Mouse (Mus musculus) forebrain, embryonic 12.5 days (tissue): ENCODE results near the gene Alcam. TPM values are rescaled to one million over a fixed set of nuclear protein-coding genes. Genes with fewer than 3 reads are reported as not detected.

Experiments used
- ATAC-seq: fragments of 200-750 bp; cut with Nextera tagmentation; 2 replicates; pipeline ENCODE4 v1.8.0; 2017; ENCODE audit warnings: moderate TSS enrichment; ENCODE audit not compliant: low FRiP score
- H3K27ac ChIP-seq: fragments of 300-500 bp; sonication (generic); 2 replicates; pipeline ENCODE4 v1.5.1; 2016; ENCODE audit warnings: mild to moderate bottlenecking
- H3K27me3 ChIP-seq: fragments of 300-500 bp; sonication (generic); 2 replicates; pipeline ENCODE4 v1.6.1; 2016; ENCODE audit warnings: mild to moderate bottlenecking
- H3K36me3 ChIP-seq: fragments of 300-500 bp; sonication (generic); replicated peaks from 2 replicates; pipeline ENCODE4 v1.6.1; 2016; ENCODE audit warnings: mild to moderate bottlenecking
- H3K4me1 ChIP-seq: fragments of 300-500 bp; sonication (generic); 2 replicates; pipeline ENCODE4 v1.6.1; 2016
- H3K4me2 ChIP-seq: fragments of 300-500 bp; sonication (generic); 2 replicates; pipeline ENCODE4 v1.6.1; 2016; ENCODE audit warnings: mild to moderate bottlenecking, moderate library complexity
- H3K4me3 ChIP-seq: fragments of 300-500 bp; sonication (generic); replicated peaks from 2 replicates; pipeline ENCODE4 v1.5.1; 2016; ENCODE audit warnings: mild to moderate bottlenecking
- H3K9ac ChIP-seq: fragments of 300-500 bp; sonication (generic); 2 replicates; pipeline ENCODE4 v1.6.1; 2016; ENCODE audit warnings: mild to moderate bottlenecking
- H3K9me3 ChIP-seq: fragments of 300-500 bp; sonication (generic); 2 replicates; pipeline ENCODE4 v1.6.1; 2016
- WGBS: fragments of 180-500 bp; shearing (Covaris S2); methylation state at CpG from one replicate; pipeline ENCODE4 v1.1.7; 2016; 5-methylcytosine and 5-hydroxymethylcytosine counted together
- polyA plus RNA-seq: library from polyadenylated mRNA; unstranded; fragments of >200 nt; fragmentation: Nextera tagmentation; extraction: Ambion mirVana; gene quantifications from 2 replicates; pipeline ENCODE4 v1.2.1, GENCODE M21; 2016

Alcam gene
- polyA plus RNA-seq, 1 experiment from 2014 or later, result 30.5 TPM

DNA sequence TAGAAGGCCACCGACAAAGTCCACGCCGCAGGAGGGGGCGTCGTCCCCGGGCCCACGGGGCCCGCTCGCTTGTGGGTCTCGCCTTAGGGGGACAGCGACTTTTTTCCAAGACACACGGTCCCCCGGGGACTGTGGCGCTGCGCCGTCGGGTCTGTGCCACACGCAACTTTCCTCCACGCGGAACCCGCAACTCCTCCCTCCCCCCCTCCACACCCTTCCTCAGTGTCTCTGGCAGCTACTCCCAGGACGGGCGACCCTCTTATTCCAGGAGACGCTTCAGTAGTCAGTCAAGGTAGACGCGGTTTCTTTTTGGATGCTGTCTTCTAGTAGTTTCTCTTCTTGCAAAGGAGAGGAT lies 1.4 kb downstream of the Alcam start:
- under 1% methylated on average over 26 of the region's 26 CpGs for WGBS
- Histone ChIP-seq H3K9me3 (no peaks in the 10 kb centered on the region), H3K4me2 (peak overlapping the region; percentile 80), H3K9ac (peak overlapping the region; percentile 61), H3K4me1 (peaks cover 27% of the 10 kb centered on the region), H3K4me3 (peak overlapping the region; percentile 53), H3K36me3 (no peaks in the 10 kb centered on the region), H3K27me3 (peaks cover 10% of the 10 kb centered on the region; the same call in 1 of the 2 replicates), H3K27ac (peak overlapping the region; percentile 59)
- ATAC-seq, result peak; percentile 30

DNA sequence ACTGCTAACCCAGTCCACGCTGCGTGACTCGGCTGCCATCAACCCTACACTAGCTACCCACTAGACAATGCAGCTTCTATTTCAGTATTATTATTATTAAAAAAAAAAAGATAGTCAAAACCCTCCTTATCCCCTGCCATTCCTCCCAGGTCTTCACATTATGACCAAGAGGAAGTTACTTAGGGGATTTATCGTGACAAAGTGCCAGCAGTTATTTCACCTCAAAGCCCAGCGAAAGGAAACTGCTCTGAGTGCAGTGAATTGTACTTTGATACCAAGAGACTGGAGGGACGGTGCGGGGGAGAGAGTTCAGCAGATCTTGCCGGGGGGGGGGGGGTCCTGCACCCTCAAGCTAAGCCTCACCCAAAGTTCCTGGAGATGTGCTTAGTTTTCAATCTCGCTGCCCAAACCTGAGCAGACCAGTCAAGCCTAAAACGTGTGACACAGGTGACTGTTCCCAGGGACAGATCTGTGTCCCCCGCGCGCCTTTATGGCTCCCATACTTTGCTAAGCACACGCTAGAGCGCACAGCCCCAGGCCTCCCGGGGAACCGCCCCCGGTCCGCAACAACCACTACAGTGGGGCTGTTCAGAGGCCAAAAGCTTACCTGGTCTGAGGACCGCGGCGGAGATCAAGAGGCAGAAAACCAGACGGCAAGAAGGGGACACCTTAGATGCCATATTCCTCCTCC lies 1.9 kb downstream of the Alcam start:
- H3K27me3 ChIP-seq, result peaks cover 10% of the 10 kb centered on the region; the same call in 1 of the 2 replicates
- ATAC-seq, result no peak
- peak overlapping the region; percentile 80 for H3K4me2 ChIP-seq
- WGBS, result 1% methylated on average over 23 of the region's 23 CpGs
- H3K9me3 ChIP-seq, result no peaks in the 10 kb centered on the region
- H3K9ac ChIP-seq, result peak overlapping the region; percentile 61
- H3K4me1 ChIP-seq, result peaks cover 27% of the 10 kb centered on the region
- H3K36me3 ChIP-seq, result no peaks in the 10 kb centered on the region
- peak overlapping the region; percentile 53 for H3K4me3 ChIP-seq
- H3K27ac ChIP-seq, result 0 out of 2 replicates have a peak overlapping the region, but pooled peaks have one; percentile 59

DNA sequence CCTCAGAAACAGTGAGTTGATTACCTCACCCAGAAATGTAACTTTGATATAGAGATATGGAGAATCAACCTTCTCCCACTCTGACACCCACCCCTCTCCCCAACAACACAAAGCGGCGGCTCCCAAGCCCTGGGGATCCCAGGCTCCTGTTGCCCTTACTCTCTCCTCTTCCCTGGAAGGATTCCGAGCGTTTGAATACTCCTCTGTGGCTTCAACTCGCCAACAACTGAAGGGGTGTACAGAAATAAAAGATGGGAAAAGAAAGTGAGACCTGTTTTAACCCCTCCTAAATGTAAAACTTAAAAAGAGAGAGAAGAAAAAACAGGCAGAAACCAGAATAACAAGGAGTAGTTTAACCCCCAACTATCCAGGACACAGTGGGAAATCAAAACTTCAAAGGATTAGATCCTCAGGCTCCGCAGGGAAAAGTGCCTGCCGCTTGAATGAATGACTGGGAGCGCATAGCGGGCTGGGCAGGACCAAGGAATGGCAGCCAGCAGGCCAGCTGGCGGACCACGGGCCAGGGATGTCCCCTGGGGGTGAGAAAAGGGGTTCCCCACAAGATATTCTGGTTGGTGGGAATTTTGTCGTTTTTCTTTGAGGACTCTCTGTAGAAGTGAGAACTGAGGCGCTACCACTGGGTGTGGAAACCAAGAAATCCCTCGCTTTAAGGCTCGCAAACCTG lies 2.6 kb downstream of the Alcam start:
- Histone ChIP-seq H3K27ac (no peak overlapping the region), H3K36me3 (no peaks in the 10 kb centered on the region), H3K4me2 (peak overlapping the region; percentile 80), H3K9ac (peak overlapping the region; percentile 61), H3K9me3 (no peaks in the 10 kb centered on the region), H3K4me3 (peak overlapping the region; percentile 53), H3K27me3 (peaks cover 10% of the 10 kb centered on the region; the same call in 1 of the 2 replicates), H3K4me1 (peaks cover 27% of the 10 kb centered on the region)
- ATAC-seq, result no peak
- WGBS, result under 1% methylated on average over 15 of the region's 15 CpGs

DNA sequence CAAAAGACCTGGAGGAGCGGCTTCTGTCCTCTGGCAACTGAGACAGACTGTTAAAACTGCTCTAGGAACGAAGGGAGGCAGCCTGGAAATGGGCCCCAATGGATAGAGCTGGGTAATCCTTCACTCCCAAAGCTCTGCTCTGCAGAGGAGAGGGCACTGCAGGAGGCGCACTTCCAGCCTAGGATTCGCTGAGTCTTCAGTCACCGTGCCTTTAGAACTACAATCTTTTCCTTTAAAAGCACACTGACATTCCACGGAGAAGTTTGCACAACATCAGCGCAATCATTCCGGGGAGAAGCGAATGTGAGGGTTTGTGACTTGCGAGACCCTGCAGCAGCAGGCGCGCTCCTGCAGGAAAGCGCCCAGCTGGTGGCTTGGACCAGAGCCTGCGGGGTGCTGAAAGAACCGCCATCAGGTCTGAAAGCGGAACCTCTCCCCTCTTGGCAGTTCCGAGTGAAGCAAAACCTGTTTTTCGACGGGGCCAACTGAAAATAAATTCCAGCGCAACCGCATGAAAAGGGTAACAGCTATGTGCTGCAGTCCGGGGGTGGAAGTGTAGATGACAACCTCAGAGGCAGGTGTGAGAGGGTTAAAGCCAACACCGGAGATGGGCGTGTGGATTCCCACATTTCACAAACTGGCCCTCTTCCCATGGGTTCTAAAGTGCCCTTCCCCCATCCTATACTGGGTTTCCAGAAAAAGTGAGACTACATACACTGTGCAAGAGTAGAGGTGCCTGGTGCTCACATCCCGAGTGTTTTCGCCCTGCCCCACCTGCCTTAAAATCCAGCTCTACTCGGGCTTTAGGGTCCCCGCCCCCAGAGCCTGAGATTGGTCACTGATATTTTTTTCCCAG lies 3.4 kb downstream of the Alcam start:
- Histone ChIP-seq H3K36me3 (no peaks in the 10 kb centered on the region), H3K4me1 (peaks cover 27% of the 10 kb centered on the region), H3K4me3 (peak overlapping the region; percentile 53), H3K27me3 (peaks cover 10% of the 10 kb centered on the region; the same call in 1 of the 2 replicates), H3K9me3 (no peaks in the 10 kb centered on the region), H3K4me2 (peak overlapping the region; percentile 80), H3K9ac (peak overlapping the region; percentile 57), H3K27ac (0 out of 2 replicates have a peak overlapping the region, but pooled peaks have one; percentile 31)
- WGBS, result under 1% methylated on average over 28 of the region's 28 CpGs
- ATAC-seq, result no peak

DNA sequence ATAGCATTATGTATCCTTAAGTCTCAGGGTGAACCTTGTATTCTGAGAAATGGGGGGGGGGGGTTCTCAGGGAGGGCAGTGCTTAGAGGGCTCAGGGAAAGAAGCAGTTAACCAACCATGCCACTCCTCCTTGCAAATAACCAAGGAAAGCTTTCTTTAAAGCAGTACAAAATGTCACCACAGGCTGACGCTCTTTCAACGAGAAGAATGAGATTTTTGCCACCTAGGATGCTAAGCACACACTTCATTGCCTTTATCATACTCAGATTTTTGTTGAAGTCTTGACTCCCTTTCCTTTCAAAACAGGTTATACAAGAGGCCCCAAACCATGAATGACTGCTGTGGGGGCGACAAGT lies 4.0 kb downstream of the Alcam start:
- peak overlapping the region; percentile 53 for H3K4me3 ChIP-seq
- H3K27ac ChIP-seq, result 0 out of 2 replicates have a peak overlapping the region, but pooled peaks have one; percentile 31
- H3K9me3 ChIP-seq, result no peaks in the 10 kb centered on the region
- peak overlapping the region; percentile 57 for H3K9ac ChIP-seq
- H3K27me3 ChIP-seq, result peaks cover 10% of the 10 kb centered on the region; the same call in 1 of the 2 replicates
- H3K4me2 ChIP-seq, result peak overlapping the region; percentile 80
- H3K4me1 ChIP-seq, result peaks cover 27% of the 10 kb centered on the region
- ATAC-seq, result no peak
- no peaks in the 10 kb centered on the region for H3K36me3 ChIP-seq
- 1% methylated on average over 3 of the region's 3 CpGs for WGBS

DNA sequence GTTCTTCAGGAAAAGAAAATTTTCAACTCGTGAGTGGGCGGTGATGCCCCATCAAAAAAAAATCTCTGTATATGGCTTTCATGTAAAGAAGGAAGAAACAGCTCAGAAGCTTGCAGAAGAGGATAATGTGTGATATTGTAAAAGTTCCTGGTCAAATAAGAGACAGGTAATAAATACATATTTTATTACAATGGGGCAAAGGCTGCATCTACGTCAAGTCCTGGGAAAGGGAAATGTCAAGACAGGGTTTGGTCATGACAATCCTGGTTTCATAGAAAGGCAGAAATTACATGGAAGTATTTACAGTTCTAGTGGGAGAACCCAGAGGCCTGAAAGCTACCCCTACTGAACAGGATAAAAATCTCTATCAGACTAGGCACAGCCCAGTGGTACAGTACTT lies 7.9 kb downstream of the Alcam start:
- no peak overlapping the region for H3K9ac ChIP-seq
- no peaks in the 10 kb centered on the region for H3K27me3 ChIP-seq
- no peak overlapping the region for H3K27ac ChIP-seq
- H3K4me1 ChIP-seq, result peaks cover 11% of the 10 kb centered on the region; the same call in 1 of the 2 replicates
- no peak for ATAC-seq
- WGBS, result 92% methylated on average over 3 of the region's 3 CpGs
- H3K36me3 ChIP-seq, result no peaks in the 10 kb centered on the region
- no peak overlapping the region for H3K4me3 ChIP-seq
- no peaks in the 10 kb centered on the region for H3K9me3 ChIP-seq
- no peak overlapping the region for H3K4me2 ChIP-seq

DNA sequence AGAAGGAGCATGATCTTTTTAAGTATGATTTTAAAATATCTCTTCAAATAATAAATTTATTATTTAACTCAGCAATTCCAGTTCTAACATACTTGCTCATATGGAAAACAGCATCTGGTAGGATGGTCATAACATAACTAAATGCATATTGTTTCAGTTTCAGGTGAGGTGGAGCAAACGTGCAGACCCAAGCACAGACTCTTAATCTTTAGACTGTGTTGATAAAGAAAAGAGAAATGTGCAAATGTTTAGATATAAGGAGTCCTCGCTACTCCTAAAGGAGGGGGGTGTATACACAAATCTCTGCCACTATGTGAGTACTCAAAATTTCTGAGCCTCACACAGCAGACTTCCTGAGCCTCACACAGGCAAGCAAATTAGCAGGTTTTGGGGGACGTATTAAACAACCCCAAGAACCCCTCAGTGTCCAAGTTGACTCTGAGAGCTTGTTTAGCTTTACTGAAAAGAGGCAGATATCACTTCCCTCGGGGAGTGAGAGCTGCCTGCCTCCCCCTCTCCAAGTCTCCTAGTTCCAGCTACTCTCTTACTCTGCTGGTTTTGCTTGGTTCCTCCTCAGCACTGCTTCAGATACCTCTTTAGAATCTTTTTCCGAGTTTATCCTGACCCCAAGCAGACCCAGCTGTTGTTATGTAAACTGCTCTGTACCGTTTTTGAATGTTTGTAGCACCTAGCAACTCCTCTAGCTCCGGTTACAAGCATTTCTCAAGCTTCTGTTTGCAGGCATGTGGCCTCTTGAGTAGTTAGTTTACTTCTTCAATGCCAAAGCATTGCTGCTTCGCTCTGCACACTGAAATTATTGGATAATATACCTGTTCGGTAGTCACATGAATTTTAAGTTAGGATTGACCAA lies 10.0 kb downstream of the Alcam start:
- Histone ChIP-seq H3K27me3 (no peaks in the 10 kb centered on the region), H3K4me1 (no peaks in the 10 kb centered on the region), H3K4me2 (no peak overlapping the region), H3K9ac (no peak overlapping the region), H3K27ac (no peak overlapping the region), H3K36me3 (no peaks in the 10 kb centered on the region), H3K4me3 (no peak overlapping the region), H3K9me3 (no peaks in the 10 kb centered on the region)
- ATAC-seq, result no peak
- 56% methylated on average over 9 of the region's 9 CpGs for WGBS

DNA sequence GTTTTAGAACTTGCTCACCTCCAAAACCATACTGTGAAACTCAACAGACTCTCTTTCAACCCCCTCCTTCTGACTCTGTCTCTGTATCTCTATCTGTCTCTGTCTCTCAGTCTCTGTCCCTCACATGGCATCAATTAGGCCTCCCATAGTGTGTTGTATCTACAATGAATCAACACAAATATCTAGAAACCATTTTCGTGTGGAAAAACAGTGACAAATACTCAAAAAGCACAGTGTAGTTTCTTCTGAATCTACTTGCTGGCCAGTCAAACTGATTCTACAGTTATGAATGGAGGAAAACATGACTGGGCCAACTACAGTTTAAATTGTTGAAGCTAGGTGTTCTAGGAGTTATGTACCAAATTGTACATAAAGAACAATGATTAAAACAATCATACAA lies 10.8 kb downstream of the Alcam start:
- no peaks in the 10 kb centered on the region for H3K36me3 ChIP-seq
- no peaks in the 10 kb centered on the region for H3K4me1 ChIP-seq
- no peaks in the 10 kb centered on the region for H3K9me3 ChIP-seq
- H3K27me3 ChIP-seq, result no peaks in the 10 kb centered on the region
- H3K4me3 ChIP-seq, result no peak overlapping the region
- ATAC-seq, result no peak
- no peak overlapping the region for H3K9ac ChIP-seq
- H3K27ac ChIP-seq, result no peak overlapping the region
- H3K4me2 ChIP-seq, result no peak overlapping the region
- WGBS, result 82% methylated on average over 1 of the region's 1 CpGs

DNA sequence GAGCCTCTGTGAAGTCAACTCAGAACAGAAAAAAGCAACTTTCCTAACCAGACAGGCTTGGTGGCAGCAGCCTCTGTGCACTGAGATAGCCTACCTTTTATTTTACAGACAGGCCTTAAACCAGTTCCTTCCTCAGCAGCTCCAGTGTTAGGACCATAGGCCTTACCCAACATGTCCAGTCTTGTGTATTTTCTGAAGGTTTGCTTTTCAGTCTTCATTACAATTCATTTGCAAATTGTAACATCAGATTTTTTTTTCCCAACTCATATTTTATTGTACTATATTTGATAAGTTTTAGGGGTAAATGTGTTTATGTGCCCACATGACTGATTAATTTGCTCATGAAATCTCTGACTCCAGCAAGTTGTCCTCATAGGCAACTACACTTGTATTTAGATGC lies 14.3 kb downstream of the Alcam start:
- no peaks in the 10 kb centered on the region for H3K4me1 ChIP-seq
- no peak overlapping the region for H3K4me3 ChIP-seq
- no peak overlapping the region for H3K4me2 ChIP-seq
- H3K9ac ChIP-seq, result no peak overlapping the region
- no peaks in the 10 kb centered on the region for H3K27me3 ChIP-seq
- no peaks in the 10 kb centered on the region for H3K9me3 ChIP-seq
- H3K36me3 ChIP-seq, result no peaks in the 10 kb centered on the region
- no peak overlapping the region for H3K27ac ChIP-seq
- ATAC-seq, result no peak

DNA sequence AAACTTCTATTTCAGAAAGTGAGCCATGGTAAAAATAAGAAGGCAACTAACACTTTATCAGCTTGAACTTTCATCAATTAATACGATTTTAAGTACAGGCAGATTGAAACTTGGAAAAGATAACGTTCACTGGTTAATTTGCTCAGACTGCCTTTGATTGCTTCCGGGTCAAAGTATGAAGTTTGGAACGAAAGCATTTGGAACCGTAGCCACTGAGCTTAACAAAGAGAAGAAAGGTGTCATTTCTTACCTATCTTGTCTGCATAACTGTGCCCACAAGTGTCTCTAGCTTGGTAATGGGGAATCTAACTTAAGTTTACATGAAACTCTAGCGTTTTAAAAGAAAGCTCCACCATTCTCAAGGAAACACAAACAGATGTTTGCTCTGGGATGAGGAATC lies 14.9 kb downstream of the Alcam start:
- Histone ChIP-seq H3K4me1 (no peaks in the 10 kb centered on the region), H3K36me3 (no peaks in the 10 kb centered on the region), H3K27me3 (no peaks in the 10 kb centered on the region), H3K27ac (no peak overlapping the region), H3K9me3 (no peaks in the 10 kb centered on the region), H3K9ac (no peak overlapping the region), H3K4me2 (no peak overlapping the region), H3K4me3 (no peak overlapping the region)
- no peak for ATAC-seq
- 88% methylated on average over 6 of the region's 6 CpGs for WGBS

DNA sequence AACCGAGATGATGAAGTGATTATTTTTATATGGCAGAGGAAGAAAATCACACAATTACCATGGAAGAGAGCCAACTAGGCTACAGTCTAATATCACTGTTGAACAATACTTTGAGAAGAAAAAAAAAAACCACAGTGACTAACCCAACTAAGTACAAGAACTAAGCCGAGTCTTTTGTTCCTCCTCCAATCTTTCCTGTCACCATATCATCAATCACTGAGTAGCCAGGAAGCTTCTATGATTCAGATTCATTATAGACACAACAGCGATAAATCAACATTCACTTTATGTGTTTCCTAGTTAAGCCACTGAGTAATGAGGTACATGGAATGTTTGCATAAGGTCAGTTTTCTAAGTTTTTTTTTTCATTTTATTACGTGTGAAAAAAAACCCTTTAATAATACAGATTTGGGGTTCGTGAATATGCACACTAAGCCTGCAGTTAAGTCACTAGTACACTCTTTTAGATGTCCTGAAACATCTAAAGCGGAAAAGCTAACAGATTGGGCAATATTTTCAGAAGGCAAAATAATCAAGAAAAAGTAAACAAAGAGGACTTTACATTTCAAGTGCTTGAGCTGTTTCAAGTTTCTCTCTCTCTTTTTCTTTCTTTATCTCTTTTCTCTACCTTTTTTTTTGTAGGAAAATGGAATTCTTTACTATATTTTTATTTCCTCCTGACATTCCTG lies 15.5 kb downstream of the Alcam start:
- H3K27me3 ChIP-seq, result no peaks in the 10 kb centered on the region
- no peak overlapping the region for H3K4me3 ChIP-seq
- no peak for ATAC-seq
- H3K27ac ChIP-seq, result no peak overlapping the region
- H3K9me3 ChIP-seq, result no peaks in the 10 kb centered on the region
- H3K4me1 ChIP-seq, result no peaks in the 10 kb centered on the region
- 84% methylated on average over 6 of the region's 6 CpGs for WGBS
- no peak overlapping the region for H3K4me2 ChIP-seq
- H3K36me3 ChIP-seq, result no peaks in the 10 kb centered on the region
- H3K9ac ChIP-seq, result no peak overlapping the region
